Mouse (Mus musculus) urinary bladder, adult 2 months (tissue): ENCODE measurements at regions not wholly inside any gene's neighbourhood (a gene's known extent, or its start where the extent isn't known, plus 50 kb on each side); places are given as distances from the start of the nearest gene placed in this dataset.

Experiments
- DNase-seq: peaks from one replicate; pipeline ENCODE4 v3.0.0; 2022; ENCODE audit warnings: low spot score

- peak; percentile 32 for DNase-seq
Measured at GRCm38 (mm10) chr12:19387706-19388105, 566.6 kb upstream of the Gm21863 start.
